Mouse (Mus musculus) heart, postnatal 0 days (tissue): Measurements from ENCODE around the gene Pou3f1.

ENCODE experiments used
- CTCF ChIP-seq: IDR thresholded peaks from 2 replicates; pipeline ENCODE4 v1.5.1; 2016; ENCODE audit warnings: antibody characterized with exemption, control low read depth, low read depth
- EP300 ChIP-seq: IDR thresholded peaks from 2 replicates; pipeline ENCODE4 v1.6.1; 2016; ENCODE audit warnings: antibody characterized with exemption, low read depth

DNA sequence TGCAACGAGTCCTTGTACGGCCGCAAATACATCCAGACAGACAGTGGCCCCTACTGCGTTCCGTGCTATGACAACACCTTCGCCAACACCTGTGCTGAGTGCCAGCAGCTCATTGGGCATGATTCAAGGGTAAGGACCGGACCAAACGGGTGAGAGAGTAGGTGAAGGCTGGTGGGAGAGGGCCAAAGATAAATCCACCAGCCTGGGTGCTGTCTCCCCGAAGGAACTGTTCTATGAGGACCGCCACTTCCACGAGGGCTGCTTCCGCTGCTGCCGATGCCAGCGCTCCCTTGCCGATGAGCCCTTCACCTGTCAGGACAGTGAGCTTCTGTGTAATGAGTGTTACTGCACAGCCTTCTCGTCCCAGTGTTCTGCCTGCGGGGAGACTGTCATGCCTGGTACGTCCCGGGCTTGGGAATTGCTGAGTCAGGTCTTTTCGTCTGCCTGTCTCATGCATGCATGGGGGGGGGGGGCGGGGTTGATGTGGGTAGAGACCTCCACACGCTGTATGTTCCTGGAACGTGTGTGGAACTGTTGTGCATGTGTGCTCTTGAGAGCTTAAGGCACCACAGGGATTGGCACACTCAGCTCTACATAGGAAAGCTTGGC lies 49.2 kb downstream of the Pou3f1 start:
- TF ChIP-seq CTCF (no peak), EP300 (no peak)
